Mouse (Mus musculus): ENCODE results near the gene Tas2r110.

The Tas2r110 gene

GRCm38 (mm10) chr6:132867708-132868107 is at the start of gene Tas2r110:
Tas2r110 (plus strand) TSS chr6:132868008.
- DNase-seq: no peak

DNA sequence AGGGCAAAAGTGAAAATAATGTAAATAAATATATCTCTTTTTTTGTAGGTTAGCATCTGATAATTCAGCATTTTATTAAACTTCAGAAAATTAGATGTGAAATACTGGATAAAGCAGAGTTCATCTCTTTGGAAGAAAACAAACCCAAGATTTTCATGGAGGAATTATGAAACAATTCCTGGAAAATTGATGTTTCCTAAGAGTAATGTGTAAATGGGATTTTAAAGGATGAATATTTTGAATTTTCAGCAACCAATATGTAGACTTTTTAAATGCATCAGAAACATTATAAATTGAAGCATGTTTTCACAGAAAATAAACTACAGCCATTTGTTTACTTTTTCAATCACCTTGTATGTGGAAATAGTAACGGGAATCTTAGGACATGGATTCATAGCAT is 21.0 kb upstream of the Tas2r110 start, which contains the start of gene Tas2r123:
TSS of gene Tas2r123 (plus strand) at position 301 of the 400 bp plus-strand sequence.
- no peak for DNase-seq

DNA sequence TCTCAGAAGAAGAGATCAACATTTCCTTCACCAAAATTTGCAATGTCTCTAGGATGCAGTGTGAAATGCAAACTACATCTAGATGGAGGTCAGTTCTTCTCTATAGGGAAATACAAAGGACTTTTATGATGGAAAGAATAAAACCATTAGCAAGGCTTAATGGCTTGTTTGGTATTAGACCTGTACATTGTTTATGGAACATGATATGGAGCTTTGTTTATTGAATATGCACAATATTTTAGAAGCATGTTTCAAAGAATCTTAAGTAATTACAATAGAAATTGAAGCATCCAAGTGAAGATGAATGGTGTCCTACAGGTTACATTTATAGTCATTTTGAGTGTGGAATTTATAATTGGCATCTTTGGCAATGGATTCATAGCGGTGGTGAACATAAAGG is 12.7 kb upstream of the Tas2r110 start, which contains the start of gene Tas2r116:
TSS of gene Tas2r116 (plus strand) at position 301 of the 400 bp plus-strand sequence.
- DNase-seq: no peak

- DNase-seq: no peak
These were observed 24.9 kb downstream of the Tas2r110 start, which contains the start of gene Tas2r113 for GRCm38 (mm10) chr6:132892711-132893110. Tas2r113 (plus strand) TSS chr6:132893011.

DNA sequence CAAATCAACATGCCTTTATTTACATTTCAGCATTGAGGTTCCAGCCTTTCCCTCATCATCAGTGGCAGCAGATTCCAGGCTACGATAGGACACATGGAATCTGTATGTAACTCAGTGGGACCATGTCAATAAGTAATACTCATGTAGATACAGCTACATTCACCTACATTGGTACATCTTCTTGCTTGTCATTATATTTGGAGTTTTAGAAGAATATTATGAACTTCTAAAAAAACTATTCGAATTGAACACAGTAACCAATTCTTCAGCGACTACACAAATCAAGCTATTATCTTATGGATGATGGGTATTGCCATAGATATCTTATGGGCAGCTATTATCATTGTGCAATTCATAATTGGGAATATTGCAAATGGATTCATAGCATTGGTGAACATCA is 41.5 kb downstream of the Tas2r110 start, which contains the start of gene Tas2r125:
TSS of gene Tas2r125 (plus strand) at position 301 of the 400 bp plus-strand sequence.
- DNase-seq: no peak
